Mouse (Mus musculus): ENCODE results near the gene Slc4a1. TPM values are rescaled to one million over a fixed set of nuclear protein-coding genes. Genes with fewer than 3 reads are reported as not detected.
"Not testable (repeated sequence)": the region's sequence is repeated elsewhere in the genome, so short reads cannot be mapped to it uniquely, and the experiment has no call there.

The Slc4a1 gene
- polyA plus RNA-seq, 1 experiment from 2014 or later, result 20.2 TPM

GRCm38 (mm10) chr11:102396671-102397141 lies 30.7 kb upstream of the Slc4a1 start:
- Histone ChIP-seq H3K27ac (no peak overlapping the region), H3K36me3 (no peaks in the 10 kb centered on the region), H3K4me3 (replicated peaks) (no peak overlapping the region), H3K9ac (no peak overlapping the region), H3K4me2 (no peak overlapping the region), H3K27me3 (peaks cover 79% of the 10 kb centered on the region), H3K9me3 (replicated peaks) (no peaks in the 10 kb centered on the region), H3K4me1 (peaks cover 55% of the 10 kb centered on the region)
- WGBS, result 76% methylated on average over 7 of the region's 7 CpGs
- ATAC-seq (replicated peaks; ENCODE audit: low FRiP score), result no peak

- Histone ChIP-seq H3K4me1 (peaks cover 55% of the 10 kb centered on the region), H3K9me3 (replicated peaks) (no peaks in the 10 kb centered on the region), H3K4me2 (no peak overlapping the region), H3K27ac (no peak overlapping the region), H3K36me3 (no peaks in the 10 kb centered on the region), H3K27me3 (peaks cover 79% of the 10 kb centered on the region), H3K4me3 (replicated peaks) (no peak overlapping the region), H3K9ac (no peak overlapping the region)
- no peak for ATAC-seq (replicated peaks; ENCODE audit: low FRiP score)
- WGBS, result 49% methylated on average over 6 of the region's 6 CpGs
These were observed 30.3 kb upstream of the Slc4a1 start for GRCm38 (mm10) chr11:102396263-102396662.

- Histone ChIP-seq H3K4me2 (no peak overlapping the region), H3K36me3 (no peaks in the 10 kb centered on the region), H3K27ac (no peak overlapping the region), H3K4me3 (replicated peaks) (no peak overlapping the region), H3K9me3 (replicated peaks) (no peaks in the 10 kb centered on the region), H3K9ac (no peak overlapping the region), H3K4me1 (peaks cover 45% of the 10 kb centered on the region), H3K27me3 (peaks cover 70% of the 10 kb centered on the region)
- WGBS, result 5% methylated on average over 5 of the region's 5 CpGs
- no peak for ATAC-seq (replicated peaks; ENCODE audit: low FRiP score)
These were observed 29.2 kb upstream of the Slc4a1 start for GRCm38 (mm10) chr11:102395250-102395649.

DNA sequence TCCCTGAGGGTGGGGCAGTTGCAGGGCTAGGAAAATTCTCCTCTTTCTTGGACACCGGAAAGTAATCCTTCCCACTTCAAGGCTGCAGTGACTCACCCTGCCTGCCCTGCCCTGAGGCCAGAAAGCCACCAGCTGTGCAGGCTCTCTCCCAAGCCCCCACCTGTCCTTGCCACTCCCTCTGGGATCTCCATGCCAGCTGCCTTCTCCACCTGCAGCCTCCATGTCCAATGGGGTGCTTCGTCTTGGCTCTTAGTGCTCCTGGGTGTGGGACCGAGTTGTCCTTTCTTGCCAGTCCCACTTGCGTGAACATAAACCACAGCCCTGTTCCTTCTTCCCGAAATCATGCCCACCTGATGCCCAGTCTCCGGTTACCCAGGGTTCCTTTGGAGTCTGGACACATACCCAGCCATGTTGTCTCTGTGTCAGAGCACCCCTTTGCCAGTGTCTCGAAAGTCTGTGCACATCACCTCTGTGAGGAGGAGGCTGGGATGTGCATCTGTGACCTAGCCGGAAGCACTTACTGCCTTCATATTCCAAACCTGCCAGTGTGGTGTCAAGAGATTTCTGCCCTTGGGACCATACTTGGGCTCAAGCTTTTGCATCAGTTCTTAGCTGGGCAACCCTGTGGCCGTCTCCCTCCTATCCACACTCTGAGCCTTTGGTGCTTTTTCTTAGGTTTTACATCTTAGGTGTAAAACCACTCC lies 28.6 kb upstream of the Slc4a1 start:
- Histone ChIP-seq H3K9ac (no peak overlapping the region), H3K9me3 (replicated peaks) (no peaks in the 10 kb centered on the region), H3K4me1 (peaks cover 38% of the 10 kb centered on the region), H3K36me3 (no peaks in the 10 kb centered on the region), H3K27ac (no peak overlapping the region), H3K4me2 (peak overlapping the region; percentile 95), H3K4me3 (replicated peaks) (no peak overlapping the region), H3K27me3 (peaks cover 63% of the 10 kb centered on the region)
- no peak for ATAC-seq (replicated peaks; ENCODE audit: low FRiP score)
- 82% methylated on average over 9 of the region's 9 CpGs for WGBS

- WGBS, result 8% methylated on average over 17 of the region's 17 CpGs
- Histone ChIP-seq H3K4me2 (peak overlapping the region; percentile 95), H3K4me3 (replicated peaks) (peak overlapping the region; percentile 47), H3K27me3 (peaks cover 56% of the 10 kb centered on the region), H3K36me3 (no peaks in the 10 kb centered on the region), H3K9me3 (replicated peaks) (no peaks in the 10 kb centered on the region), H3K4me1 (peaks cover 31% of the 10 kb centered on the region), H3K27ac (peak overlapping the region; percentile 27; the same call in 1 of the 2 replicates), H3K9ac (peak overlapping the region; percentile 36; the same call in 1 of the 2 replicates)
- ATAC-seq (replicated peaks; ENCODE audit: low FRiP score), result no peak; the same call in none of the 2 replicates
These were observed 27.9 kb upstream of the Slc4a1 start for GRCm38 (mm10) chr11:102393719-102394420.

- peaks cover 50% of the 10 kb centered on the region for H3K27me3 ChIP-seq
- H3K4me2 ChIP-seq, result peak within 1 kb of the TSS; percentile 95
- H3K36me3 ChIP-seq, result no peaks in the 10 kb centered on the region
- H3K4me1 ChIP-seq, result peaks cover 25% of the 10 kb centered on the region
- H3K9ac ChIP-seq, result peak within 1 kb of the TSS; percentile 36; the same call in 1 of the 2 replicates
- WGBS, result under 1% methylated on average over 34 of the region's 34 CpGs
- H3K27ac ChIP-seq, result peak within 1 kb of the TSS; percentile 27; the same call in 1 of the 2 replicates
- peak; percentile 83 for ATAC-seq (replicated peaks; ENCODE audit: low FRiP score)
- H3K9me3 ChIP-seq (replicated peaks), result no peaks in the 10 kb centered on the region
- H3K4me3 ChIP-seq (replicated peaks), result peak within 1 kb of the TSS; percentile 47
These were observed 27.2 kb upstream of the Slc4a1 start, which contains the start of gene Rundc3a for GRCm38 (mm10) chr11:102393238-102393634. Gene Rundc3a (plus strand): TSS chr11:102393403.

GRCm38 (mm10) chr11:102392441-102393237 lies 26.6 kb upstream of the Slc4a1 start:
- Histone ChIP-seq H3K4me3 (replicated peaks) (peak overlapping the region; percentile 47), H3K9me3 (replicated peaks) (no peaks in the 10 kb centered on the region), H3K9ac (no peak overlapping the region), H3K27ac (no peak overlapping the region), H3K36me3 (no peaks in the 10 kb centered on the region), H3K4me2 (peak overlapping the region; percentile 95), H3K27me3 (peaks cover 44% of the 10 kb centered on the region), H3K4me1 (peaks cover 25% of the 10 kb centered on the region)
- ATAC-seq (replicated peaks; ENCODE audit: low FRiP score), result peak; percentile 45; the same call in 1 of the 2 replicates
- WGBS, result 22% methylated on average over 15 of the region's 15 CpGs

- not testable (repeated sequence) for H3K9ac ChIP-seq; ATAC-seq (replicated peaks; ENCODE audit: low FRiP score); H3K27ac ChIP-seq; H3K4me3 ChIP-seq (replicated peaks); H3K9me3 ChIP-seq (replicated peaks); H3K4me2 ChIP-seq; H3K36me3 ChIP-seq
- 83% methylated on average over 4 of the region's 5 CpGs for WGBS
- H3K4me1 ChIP-seq, result peaks cover 21% of the 10 kb centered on the region
- peaks cover 16% of the 10 kb centered on the region for H3K27me3 ChIP-seq
These were observed 23.4 kb upstream of the Slc4a1 start for GRCm38 (mm10) chr11:102389436-102389835.

GRCm38 (mm10) chr11:102386121-102386520 lies 20.1 kb upstream of the Slc4a1 start:
- Histone ChIP-seq H3K4me1 (no peaks in the 10 kb centered on the region), H3K4me3 (replicated peaks) (no peak overlapping the region), H3K36me3 (no peaks in the 10 kb centered on the region), H3K4me2 (no peak overlapping the region), H3K27ac (no peak overlapping the region), H3K9ac (no peak overlapping the region), H3K27me3 (no peaks in the 10 kb centered on the region), H3K9me3 (replicated peaks) (no peaks in the 10 kb centered on the region)
- WGBS, result 57% methylated on average over 5 of the region's 5 CpGs
- ATAC-seq (replicated peaks; ENCODE audit: low FRiP score), result no peak

GRCm38 (mm10) chr11:102385075-102385474 lies 19.1 kb upstream of the Slc4a1 start:
- Histone ChIP-seq H3K4me1 (0 out of 2 replicates have a peak, but pooled peaks cover 3% of the 10 kb centered on the region), H3K4me3 (replicated peaks) (no peak overlapping the region), H3K4me2 (no peak overlapping the region), H3K36me3 (no peaks in the 10 kb centered on the region), H3K27ac (no peak overlapping the region), H3K9ac (no peak overlapping the region), H3K9me3 (replicated peaks) (no peaks in the 10 kb centered on the region), H3K27me3 (no peaks in the 10 kb centered on the region)
- 52% methylated on average over 4 of the region's 4 CpGs for WGBS
- no peak for ATAC-seq (replicated peaks; ENCODE audit: low FRiP score)

DNA sequence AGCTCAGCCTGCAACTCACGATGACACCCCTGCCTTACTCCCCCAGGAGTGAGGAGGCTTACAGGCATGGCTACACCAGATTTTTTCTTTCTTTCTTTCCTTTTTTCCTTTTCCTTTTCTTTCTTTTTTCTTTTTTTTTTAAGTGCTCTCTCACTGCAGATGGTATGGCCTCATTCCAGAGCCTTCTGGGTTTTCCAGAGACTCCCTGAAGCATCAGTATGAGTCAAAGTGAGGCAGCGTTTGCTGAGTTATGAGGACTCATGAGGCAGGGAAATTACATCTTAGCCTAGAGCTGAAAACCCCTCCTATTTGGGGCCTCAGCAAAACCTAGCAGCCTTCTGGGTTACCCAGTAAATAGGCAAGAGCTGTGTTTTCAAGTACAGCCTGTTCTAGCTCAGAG lies 18.4 kb upstream of the Slc4a1 start:
- 0 out of 2 replicates have a peak, but pooled peaks cover 3% of the 10 kb centered on the region for H3K4me1 ChIP-seq
- H3K4me2 ChIP-seq, result no peak overlapping the region
- no peaks in the 10 kb centered on the region for H3K9me3 ChIP-seq (replicated peaks)
- no peak overlapping the region for H3K4me3 ChIP-seq (replicated peaks)
- WGBS, result 66% methylated on average over 2 of the region's 2 CpGs
- no peaks in the 10 kb centered on the region for H3K36me3 ChIP-seq
- no peak overlapping the region for H3K27ac ChIP-seq
- no peak for ATAC-seq (replicated peaks; ENCODE audit: low FRiP score)
- H3K27me3 ChIP-seq, result no peaks in the 10 kb centered on the region
- H3K9ac ChIP-seq, result no peak overlapping the region
